Mouse (Mus musculus) heart, adult 2 months (tissue): ENCODE data around the gene Nr2e1.

Experiments
- CTCF ChIP-seq: fragments of 200-600 bp; IDR thresholded peaks from 2 replicates; pipeline ENCODE4 v1.8.1; 2022; ENCODE audit warnings: antibody characterized with exemption, mild to moderate bottlenecking, moderate library complexity
- EP300 ChIP-seq: fragments of 200-500 bp; IDR thresholded peaks from 2 replicates; pipeline ENCODE4 v1.6.1; 2011; ENCODE audit warnings: low read depth, low read length, control low read depth; ENCODE audit not compliant: insufficient read depth
- POLR2A ChIP-seq: fragments of 200-500 bp; IDR thresholded peaks from 2 replicates; pipeline ENCODE4 v1.6.1; 2011; ENCODE audit warnings: mild to moderate bottlenecking, low read depth, low read length, control low read depth; ENCODE audit not compliant: insufficient read depth

DNA sequence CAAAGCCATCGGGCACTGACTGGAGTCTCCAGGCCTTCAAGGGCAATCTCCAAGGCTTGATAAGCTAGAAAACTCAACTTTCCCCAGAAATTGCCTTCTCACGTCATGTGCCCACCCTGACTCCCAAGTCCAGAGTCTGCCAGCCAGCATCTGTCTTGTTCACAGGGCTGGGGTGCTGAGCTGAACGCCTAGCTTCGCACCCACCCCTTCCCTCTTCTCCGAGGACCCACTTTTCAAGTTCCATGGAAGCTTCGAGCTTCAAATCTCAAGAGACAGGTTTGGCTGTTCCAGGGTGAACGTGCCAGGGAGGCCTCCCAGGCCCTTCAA is 2.5 kb downstream of the Nr2e1 start:
- TF ChIP-seq CTCF (no peak), POLR2A (no peak), EP300 (no peak)
